Mouse (Mus musculus): Measurements from ENCODE around the gene Cd4.
A peak's percentile ranks its signal among the peaks of the same experiment; 100 is the strongest.

The Cd4 gene

GRCm38 (mm10) chr6:124887986-124888385 is at the start of gene Cd4:
Gene Cd4 (minus strand): TSS chr6:124888221.
- DNase-seq (ENCODE audit: extremely low read depth, low read depth) = no peak

GRCm38 (mm10) chr6:124937493-124937892 is 49.5 kb upstream of the Cd4 start:
- no peak for DNase-seq (ENCODE audit: extremely low read depth, low read depth)

- DNase-seq (ENCODE audit: extremely low read depth, low read depth) = no peak
Measured at GRCm38 (mm10) chr6:124936681-124937080, 48.7 kb upstream of the Cd4 start.

GRCm38 (mm10) chr6:124934670-124935069 is 46.6 kb upstream of the Cd4 start:
- no peak for DNase-seq (ENCODE audit: extremely low read depth, low read depth)

GRCm38 (mm10) chr6:124933127-124933526 is 45.1 kb upstream of the Cd4 start:
- DNase-seq (ENCODE audit: extremely low read depth, low read depth) = no peak

- DNase-seq (ENCODE audit: extremely low read depth, low read depth) = no peak
Measured at GRCm38 (mm10) chr6:124932314-124932695, 44.3 kb upstream of the Cd4 start.

GRCm38 (mm10) chr6:124931525-124932313 is 43.7 kb upstream of the Cd4 start:
- peak; percentile 36 for DNase-seq (ENCODE audit: extremely low read depth, low read depth)

GRCm38 (mm10) chr6:124930754-124931524 is 42.9 kb upstream of the Cd4 start, which contains the start of gene Mlf2:
Gene Mlf2 (plus strand): TSS chr6:124931386.
- DNase-seq (ENCODE audit: extremely low read depth, low read depth) = peak; percentile 90

GRCm38 (mm10) chr6:124930231-124930630 is 42.2 kb upstream of the Cd4 start:
- DNase-seq (ENCODE audit: extremely low read depth, low read depth) = peak; percentile 14

- no peak for DNase-seq (ENCODE audit: extremely low read depth, low read depth)
Measured at GRCm38 (mm10) chr6:124925941-124926340, 37.9 kb upstream of the Cd4 start.

GRCm38 (mm10) chr6:124925173-124925793 is 37.3 kb upstream of the Cd4 start:
- no peak for DNase-seq (ENCODE audit: extremely low read depth, low read depth)

- DNase-seq (ENCODE audit: extremely low read depth, low read depth) = no peak
Measured at GRCm38 (mm10) chr6:124921539-124921938, 33.5 kb upstream of the Cd4 start.

GRCm38 (mm10) chr6:124920318-124921085 is 32.5 kb upstream of the Cd4 start:
- DNase-seq (ENCODE audit: extremely low read depth, low read depth) = no peak

GRCm38 (mm10) chr6:124919695-124920317 is 31.8 kb upstream of the Cd4 start, which contains the start of gene Ptms:
Gene Ptms (minus strand): TSS chr6:124920103.
- peak; percentile 83 for DNase-seq (ENCODE audit: extremely low read depth, low read depth)

- DNase-seq (ENCODE audit: extremely low read depth, low read depth) = no peak
Measured at GRCm38 (mm10) chr6:124918890-124919627, 31.0 kb upstream of the Cd4 start.

GRCm38 (mm10) chr6:124918331-124918690 is 30.3 kb upstream of the Cd4 start:
- no peak for DNase-seq (ENCODE audit: extremely low read depth, low read depth)

- peak; percentile 64 for DNase-seq (ENCODE audit: extremely low read depth, low read depth)
Measured at GRCm38 (mm10) chr6:124917518-124918330, 29.7 kb upstream of the Cd4 start.

- no peak for DNase-seq (ENCODE audit: extremely low read depth, low read depth)
Measured at GRCm38 (mm10) chr6:124916695-124917517, 28.9 kb upstream of the Cd4 start.
